Mouse (Mus musculus): Measurements from ENCODE around the gene Cd83. TPM values are rescaled to one million over a fixed set of nuclear protein-coding genes. Genes with fewer than 3 reads are reported as not detected.

Cd83 gene
- total RNA-seq, 2 experiments from 2014 or later, result 7.5 to 8.3 TPM

GRCm38 (mm10) chr13:43762901-43763300, 21.7 kb upstream of the Cd83 start:
- DNase-seq (ENCODE audit: low spot score in 2 of 2), result no peak
- no peak for TF ChIP-seq CTCF (conservative IDR thresholded peaks at IDR 0.05)
- H3K27ac ChIP-seq, result no peak overlapping the region
- H3K4me3 ChIP-seq, result no peak overlapping the region

GRCm38 (mm10) chr13:43763301-43763994, 21.1 kb upstream of the Cd83 start:
- peak; percentile 24; the same call in 1 of the 2 replicates for TF ChIP-seq CTCF (conservative IDR thresholded peaks at IDR 0.05)
- DNase-seq (ENCODE audit: low spot score in 2 of 2), result no peak
- Histone ChIP-seq H3K27ac (no peak overlapping the region), H3K4me3 (no peak overlapping the region)

GRCm38 (mm10) chr13:43763995-43764579, 20.5 kb upstream of the Cd83 start:
- Histone ChIP-seq H3K4me3 (no peak overlapping the region), H3K27ac (no peak overlapping the region)
- no peak for TF ChIP-seq CTCF (conservative IDR thresholded peaks at IDR 0.05)
- peak; percentile 57 to 63 for DNase-seq (ENCODE audit: low spot score in 2 of 2)

GRCm38 (mm10) chr13:43765293-43765814, 19.2 kb upstream of the Cd83 start:
- no peak for TF ChIP-seq CTCF (conservative IDR thresholded peaks at IDR 0.05)
- Histone ChIP-seq H3K4me3 (no peak overlapping the region), H3K27ac (no peak overlapping the region)
- no peak for DNase-seq (ENCODE audit: low spot score in 2 of 2)

GRCm38 (mm10) chr13:43766786-43767680, 17.5 kb upstream of the Cd83 start:
- Histone ChIP-seq H3K4me3 (no peak overlapping the region), H3K27ac (no peak overlapping the region)
- TF ChIP-seq CTCF (conservative IDR thresholded peaks at IDR 0.05), result no peak
- DNase-seq (ENCODE audit: low spot score in 2 of 2), result no peak

- DNase-seq (ENCODE audit: low spot score in 2 of 2), result no peak
- TF ChIP-seq CTCF (conservative IDR thresholded peaks at IDR 0.05), result no peak
- H3K4me3 ChIP-seq, result no peak overlapping the region
- no peak overlapping the region for H3K27ac ChIP-seq
Measured at GRCm38 (mm10) chr13:43773020-43773419, 11.6 kb upstream of the Cd83 start.

- DNase-seq (ENCODE audit: low spot score in 2 of 2), result peak; percentile 48 to 72
- H3K27ac ChIP-seq, result no peak overlapping the region
- TF ChIP-seq CTCF (conservative IDR thresholded peaks at IDR 0.05), result no peak
Measured at GRCm38 (mm10) chr13:43773965-43774566, 10.5 kb upstream of the Cd83 start.

GRCm38 (mm10) chr13:43774605-43775426, 9.8 kb upstream of the Cd83 start:
- no peak overlapping the region for H3K27ac ChIP-seq
- TF ChIP-seq CTCF (conservative IDR thresholded peaks at IDR 0.05), result no peak
- DNase-seq (ENCODE audit: low spot score in 2 of 2), result no peak
- H3K4me3 ChIP-seq, result no peak overlapping the region

More at GRCm38 (mm10) chr13:43773965-43774566, 10.5 kb upstream of the Cd83 start:
- no peak overlapping the region for H3K4me3 ChIP-seq

GRCm38 (mm10) chr13:43775427-43775733, 9.2 kb upstream of the Cd83 start:
- no peak for DNase-seq (ENCODE audit: low spot score in 2 of 2)
- Histone ChIP-seq H3K4me3 (no peak overlapping the region), H3K27ac (no peak overlapping the region)
- no peak for TF ChIP-seq CTCF (conservative IDR thresholded peaks at IDR 0.05)

GRCm38 (mm10) chr13:43777321-43778002, 7.1 kb upstream of the Cd83 start:
- Histone ChIP-seq H3K27ac (no peak overlapping the region), H3K4me3 (no peak overlapping the region)
- TF ChIP-seq CTCF (conservative IDR thresholded peaks at IDR 0.05), result no peak
- DNase-seq (ENCODE audit: low spot score in 2 of 2), result no peak

GRCm38 (mm10) chr13:43778021-43778649, 6.4 kb upstream of the Cd83 start:
- H3K4me3 ChIP-seq, result no peak overlapping the region
- DNase-seq (ENCODE audit: low spot score in 2 of 2), result no peak
- H3K27ac ChIP-seq, result no peak overlapping the region
- TF ChIP-seq CTCF (conservative IDR thresholded peaks at IDR 0.05), result no peak
